Comparison of ENCODE assay signal across 8 mouse cellular contexts in genomic region chr17:4993840-4994503, GRCm38 (mm10). TPM values are rescaled to one million over a fixed set of nuclear protein-coding genes. Genes with fewer than 3 reads are reported as not detected.
DNase-seq lines count a peak whose midpoint lies in the region; ATAC-seq lines count a peak whose summit lies in the region.

Gene Arid1b (plus strand): TSS chr17:4994332.

- peak within 1 kb of the TSS; percentile 98 for H3K4me3 ChIP-seq in hindbrain, embryonic 11.5 days (ENCODE audit: low read depth, low read length)

- H3K27ac ChIP-seq in hindbrain, embryonic 11.5 days (ENCODE audit: low read depth, low read length), result peak within 1 kb of the TSS; percentile 100

- peak within 1 kb of the TSS; percentile 100 for H3K9ac ChIP-seq in hindbrain, embryonic 11.5 days (ENCODE audit: low read depth, low read length)

- peak; percentile 87 for DNase-seq in NIH3T3 (ENCODE audit: low read depth)
- peak; percentile 89 to 94 for DNase-seq in cerebellum, postnatal 10 days
- peak; percentile 61 to 77 for DNase-seq in frontal cortex, postnatal 10 days (ENCODE audit: low spot score in 2 of 2)
- DNase-seq in hindbrain, embryonic 11.5 days (ENCODE audit: low spot score), result peak; percentile 90
- DNase-seq in layer of hippocampus, postnatal 25 days (ENCODE audit: extremely low spot score in 1 of 2, low spot score in 1 of 2), result peak; percentile 68 to 69
- DNase-seq in lung, postnatal 36 days, result peak; percentile 84
- peak; percentile 89 for DNase-seq in retina, embryonic 14.5 days (ENCODE audit: low spot score)
- DNase-seq in thymus, postnatal 4 days, result peak; percentile 89

- H3K36me3 ChIP-seq in hindbrain, embryonic 11.5 days (ENCODE audit: control insufficient read depth, insufficient read depth, low read length), result no peaks in the 10 kb centered on the region

- peak within 1 kb of the TSS; percentile 73 for H3K4me2 ChIP-seq in hindbrain, embryonic 11.5 days (replicated peaks; ENCODE audit: low read depth, low read length)

- H3K27me3 ChIP-seq in hindbrain, embryonic 11.5 days (ENCODE audit: control insufficient read depth, insufficient read depth, low read length), result no peaks in the 10 kb centered on the region

- ATAC-seq in hindbrain, embryonic 11.5 days (ENCODE audit: low FRiP score), result peak; percentile 83

- H3K4me1 ChIP-seq in hindbrain, embryonic 11.5 days (replicated peaks; ENCODE audit: control insufficient read depth, insufficient read depth, low read length), result peaks cover 3% of the 10 kb centered on the region; the same call in 1 of the 2 replicates

- no peaks in the 10 kb centered on the region for H3K9me3 ChIP-seq in hindbrain, embryonic 11.5 days (ENCODE audit: control insufficient read depth, low read length)

- under 1% methylated on average over 51 of the region's 58 CpGs for WGBS in hindbrain, embryonic 11.5 days

RNA-seq across cellular contexts. Expression of gene Arid1b, which starts in this region (rescaled TPM):
- polyA plus RNA-seq in hindbrain, embryonic 11.5 days (2014; fragmentation: Nextera tagmentation; extraction: Ambion mirVana), result 13.1 and 18.6 TPM in 2 replicates
- 100 to 1,000 TPM in 1 of 2 experiments, 10 to 100 TPM in 1; 86.8 to 102 TPM for total RNA-seq in layer of hippocampus, postnatal 25 days (2021)

Comparison
In these comparisons a context has a peak if more than half of its experiments do, and no peak if none do; other contexts are left out.
1. Peak in every context shown above with its lines: DNase-seq, ATAC-seq, H3K4me3 ChIP-seq and H3K27ac ChIP-seq.